Mouse (Mus musculus) lung, embryonic 14.5 days (tissue): ENCODE measurements around the gene Tut1. TPM values are rescaled to one million over a fixed set of nuclear protein-coding genes. Genes with fewer than 3 reads are reported as not detected.
A peak's percentile ranks its signal among the peaks of the same experiment; 100 is the strongest.

Experiments used
- ATAC-seq: fragments of 200-750 bp; cut with Nextera tagmentation; 2 replicates; pipeline ENCODE4 v1.8.0; 2017; ENCODE audit warnings: mild to moderate bottlenecking, moderate TSS enrichment, moderate library complexity; ENCODE audit not compliant: insufficient read depth
- DNase-seq: peaks from one replicate; pipeline ENCODE4 v3.0.0-alpha.2; 2015
- H3K27ac ChIP-seq: fragments of 300-500 bp; sonication (generic); 2 replicates; pipeline ENCODE4 v1.5.1; 2014; ENCODE audit warnings: low read depth, mild to moderate bottlenecking, moderate library complexity
- H3K27me3 ChIP-seq: fragments of 300-500 bp; sonication (generic); 2 replicates; pipeline ENCODE4 v1.6.1; 2014; ENCODE audit warnings: low read length, control low read depth; ENCODE audit not compliant: insufficient read depth
- H3K36me3 ChIP-seq: fragments of 300-500 bp; sonication (generic); 2 replicates; pipeline ENCODE4 v1.6.1; 2014; ENCODE audit warnings: control low read depth; ENCODE audit not compliant: insufficient read depth
- H3K4me1 ChIP-seq: fragments of 300-500 bp; sonication (generic); 2 replicates; pipeline ENCODE4 v1.6.1; 2014; ENCODE audit warnings: antibody characterized with exemption, control low read depth; ENCODE audit not compliant: insufficient read depth
- H3K4me2 ChIP-seq: fragments of 300-500 bp; sonication (generic); 2 replicates; pipeline ENCODE4 v1.6.1; 2014; ENCODE audit warnings: mild to moderate bottlenecking
- H3K4me3 ChIP-seq: fragments of 300-500 bp; sonication (generic); 2 replicates; pipeline ENCODE4 v1.5.1; 2014; ENCODE audit warnings: low read depth, low read length
- H3K9ac ChIP-seq: fragments of 300-500 bp; sonication (generic); 2 replicates; pipeline ENCODE4 v1.6.1; 2014
- H3K9me3 ChIP-seq: fragments of 300-500 bp; sonication (generic); 2 replicates; pipeline ENCODE4 v1.6.1; 2016; ENCODE audit warnings: low read depth, low read length, control low read depth
- CTCF ChIP-seq: IDR thresholded peaks from 2 replicates; pipeline ENCODE4 v1.5.1; 2016; ENCODE audit warnings: antibody characterized with exemption, low read depth
- WGBS: fragments of 180-500 bp; shearing (Covaris S2); extraction: QIAGEN DNeasy Blood & Tissue Kit; methylation state at CpG from one replicate; pipeline ENCODE4 v1.1.7; 2014; 5-methylcytosine and 5-hydroxymethylcytosine counted together
- polyA plus RNA-seq: library from polyadenylated mRNA; unstranded; fragments of >200 nt; fragmentation: Nextera tagmentation; extraction: Ambion mirVana; gene quantifications from 2 replicates; pipeline ENCODE4 v1.2.1, GENCODE M21; 2014

Tut1 gene
- polyA plus RNA-seq, 1 experiment from 2014 or later = 28.4 TPM

DNA sequence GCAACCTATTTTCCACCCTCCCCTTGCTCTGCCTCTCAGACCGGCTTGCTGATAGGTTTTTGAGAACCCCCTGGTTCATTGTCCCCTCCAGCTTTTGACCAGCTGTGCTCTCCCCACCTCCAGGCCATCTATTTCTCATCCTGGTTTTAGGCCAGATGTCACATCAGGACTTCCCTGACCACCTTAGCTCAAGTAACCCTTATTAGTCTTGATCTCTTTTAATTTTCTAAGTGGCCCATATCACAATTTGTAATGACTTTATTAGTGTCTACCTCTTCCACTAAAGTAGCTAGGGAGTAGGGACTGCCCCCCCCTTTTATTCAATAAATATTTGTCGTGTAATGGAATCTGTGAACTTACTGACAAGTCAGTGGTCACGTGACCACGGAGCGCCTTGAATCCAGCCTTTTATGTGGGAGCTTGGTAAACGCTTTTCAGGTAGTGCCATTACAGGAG, 32.8 kb upstream of the Tut1 start:
- no peak for TF ChIP-seq CTCF
- Histone ChIP-seq H3K4me2 (peak overlapping the region; percentile 89), H3K36me3 (peaks cover 29% of the 10 kb centered on the region), H3K27me3 (no peaks in the 10 kb centered on the region), H3K27ac (peak overlapping the region; percentile 89), H3K4me3 (peak overlapping the region; percentile 83), H3K9ac (peak overlapping the region; percentile 73), H3K4me1 (no peaks in the 10 kb centered on the region), H3K9me3 (no peaks in the 10 kb centered on the region)
- DNase-seq (peak; percentile 79), ATAC-seq (peak; percentile 0; the same call in 1 of the 2 replicates)
- under 1% methylated on average over 6 of the region's 6 CpGs for WGBS

DNA sequence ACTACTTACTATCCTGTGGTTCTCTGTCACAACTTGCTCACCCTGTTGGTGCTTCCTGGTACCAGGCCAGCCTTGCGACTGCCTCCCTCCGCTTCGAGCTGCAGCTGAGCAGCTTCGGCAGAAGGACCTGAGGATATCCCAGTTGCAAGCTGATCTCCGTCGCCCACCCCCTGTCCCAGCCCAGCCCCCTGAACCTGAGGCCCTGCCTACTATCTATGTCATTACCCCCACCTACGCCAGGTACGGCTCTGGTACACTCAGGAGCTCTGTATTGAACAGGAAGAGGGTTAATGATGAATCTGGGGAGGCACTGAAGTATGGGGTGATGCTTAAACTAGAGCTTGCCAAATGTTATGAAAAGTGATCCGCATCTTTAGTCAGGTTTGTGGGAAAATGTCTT, 31.9 kb upstream of the Tut1 start:
- H3K4me3 ChIP-seq = peak overlapping the region; percentile 83
- no peak for TF ChIP-seq CTCF

DNA sequence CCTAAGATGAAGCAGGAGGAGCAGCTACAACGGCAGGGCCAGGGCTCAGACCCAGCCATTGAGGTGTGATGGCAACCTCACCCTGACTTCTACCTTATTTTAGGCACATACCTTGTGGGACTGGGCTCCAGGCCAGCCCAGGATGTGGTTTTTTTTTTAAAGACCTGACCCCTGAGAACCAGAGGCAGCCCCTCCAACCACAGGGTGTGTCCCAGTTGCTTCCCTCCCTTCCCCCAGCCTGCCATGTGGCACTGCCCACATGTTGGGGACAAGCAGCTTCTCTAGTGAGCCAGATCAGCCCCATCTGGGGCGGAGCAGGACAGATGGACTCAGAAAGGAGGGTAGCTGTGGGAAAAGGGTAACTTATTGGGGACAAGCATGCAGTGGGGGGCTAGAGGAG, 26.9 kb upstream of the Tut1 start:
- Histone ChIP-seq H3K9me3 (no peaks in the 10 kb centered on the region), H3K4me2 (no peak overlapping the region), H3K27ac (no peak overlapping the region), H3K9ac (no peak overlapping the region), H3K27me3 (no peaks in the 10 kb centered on the region), H3K4me3 (no peak overlapping the region), H3K4me1 (no peaks in the 10 kb centered on the region), H3K36me3 (peaks cover 41% of the 10 kb centered on the region)
- TF ChIP-seq CTCF = no peak
- ATAC-seq (no peak), DNase-seq (no peak)
- 84% methylated on average over 2 of the region's 2 CpGs for WGBS

More for the DNA sequence above, 31.9 kb upstream of the Tut1 start:
- Histone ChIP-seq H3K27me3 (no peaks in the 10 kb centered on the region), H3K36me3 (peaks cover 29% of the 10 kb centered on the region), H3K4me2 (peak overlapping the region; percentile 89), H3K9ac (no peak overlapping the region; the same call in 1 of the 2 replicates), H3K9me3 (no peaks in the 10 kb centered on the region), H3K4me1 (no peaks in the 10 kb centered on the region), H3K27ac (no peak overlapping the region)
- 75% methylated on average over 9 of the region's 9 CpGs for WGBS
- ATAC-seq (no peak), DNase-seq (no peak)

DNA sequence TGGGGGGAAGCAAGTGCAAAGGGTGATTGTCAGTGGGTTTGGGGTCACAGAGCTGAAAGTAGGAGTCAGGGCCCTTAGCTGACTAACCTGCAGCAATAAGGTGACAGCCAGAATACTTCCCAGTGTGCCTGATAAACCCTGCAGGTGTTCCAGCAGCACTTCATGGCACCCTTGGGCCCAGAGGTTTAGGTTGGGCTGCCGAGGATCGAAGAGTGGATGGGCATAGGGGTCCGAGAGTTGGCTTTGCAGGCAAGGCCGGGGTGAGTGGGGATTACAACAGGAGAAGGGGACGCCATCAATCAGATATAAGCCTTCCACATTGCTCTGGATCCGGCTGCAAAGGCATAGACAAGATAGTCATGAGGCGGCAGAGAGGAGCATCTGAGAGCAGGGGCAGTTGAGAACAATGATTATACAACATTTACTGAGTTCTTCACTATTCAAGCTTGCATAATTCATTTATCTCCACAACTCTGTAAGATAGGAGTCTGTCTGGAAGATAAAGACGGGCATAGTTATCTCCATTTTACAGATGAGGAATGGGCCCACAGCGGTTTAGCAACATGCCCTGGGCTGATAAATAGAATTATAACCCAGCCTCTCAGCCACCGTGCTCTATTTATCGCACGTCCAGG, 25.6 kb upstream of the Tut1 start:
- no peak for TF ChIP-seq CTCF
- DNase-seq = no peak
- WGBS = 81% methylated on average over 12 of the region's 12 CpGs

DNA sequence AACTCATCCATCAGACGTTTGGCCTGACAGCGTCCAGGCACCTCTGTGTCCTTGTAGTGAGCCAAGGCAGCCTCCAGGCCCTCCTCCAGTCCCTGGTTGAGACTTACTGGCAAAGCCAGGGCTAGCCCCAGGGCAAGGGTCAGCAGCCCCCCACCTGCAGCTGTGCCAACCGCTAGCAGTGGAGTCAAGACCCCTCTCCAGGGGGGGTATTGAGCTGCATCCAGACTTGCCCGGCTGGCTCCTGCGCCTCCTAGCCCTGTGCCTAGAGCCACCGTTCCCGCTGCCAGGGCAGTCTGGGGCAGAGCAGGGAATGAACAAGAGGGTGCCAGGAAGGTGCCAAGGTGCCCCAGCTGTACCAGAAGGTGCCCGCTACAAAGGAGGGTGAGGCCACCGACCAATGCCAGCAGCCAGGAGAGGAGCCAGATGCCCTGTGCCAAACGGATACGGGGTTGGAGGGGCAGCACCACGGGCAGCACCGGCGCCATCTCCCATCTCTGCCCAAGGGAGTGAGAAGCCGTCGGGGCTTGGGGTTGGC, 24.9 kb upstream of the Tut1 start:
- ATAC-seq = peak; percentile 15; the same call in 1 of the 2 replicates
- Histone ChIP-seq H3K9me3 (no peaks in the 10 kb centered on the region), H3K9ac (peak overlapping the region; percentile 79), H3K27me3 (no peaks in the 10 kb centered on the region), H3K36me3 (peaks cover 41% of the 10 kb centered on the region), H3K4me3 (peak overlapping the region; percentile 82), H3K4me1 (no peaks in the 10 kb centered on the region), H3K27ac (peak overlapping the region; percentile 82), H3K4me2 (peak overlapping the region; percentile 82)
- WGBS = 23% methylated on average over 16 of the region's 16 CpGs
- TF ChIP-seq CTCF = no peak
- no peak for DNase-seq

More for the DNA sequence above, 25.6 kb upstream of the Tut1 start:
- Histone ChIP-seq H3K36me3 (peaks cover 41% of the 10 kb centered on the region), H3K27ac (no peak overlapping the region), H3K4me2 (no peak overlapping the region), H3K9me3 (no peaks in the 10 kb centered on the region), H3K4me3 (no peak overlapping the region), H3K27me3 (no peaks in the 10 kb centered on the region), H3K4me1 (no peaks in the 10 kb centered on the region), H3K9ac (no peak overlapping the region)
- ATAC-seq = no peak

DNA sequence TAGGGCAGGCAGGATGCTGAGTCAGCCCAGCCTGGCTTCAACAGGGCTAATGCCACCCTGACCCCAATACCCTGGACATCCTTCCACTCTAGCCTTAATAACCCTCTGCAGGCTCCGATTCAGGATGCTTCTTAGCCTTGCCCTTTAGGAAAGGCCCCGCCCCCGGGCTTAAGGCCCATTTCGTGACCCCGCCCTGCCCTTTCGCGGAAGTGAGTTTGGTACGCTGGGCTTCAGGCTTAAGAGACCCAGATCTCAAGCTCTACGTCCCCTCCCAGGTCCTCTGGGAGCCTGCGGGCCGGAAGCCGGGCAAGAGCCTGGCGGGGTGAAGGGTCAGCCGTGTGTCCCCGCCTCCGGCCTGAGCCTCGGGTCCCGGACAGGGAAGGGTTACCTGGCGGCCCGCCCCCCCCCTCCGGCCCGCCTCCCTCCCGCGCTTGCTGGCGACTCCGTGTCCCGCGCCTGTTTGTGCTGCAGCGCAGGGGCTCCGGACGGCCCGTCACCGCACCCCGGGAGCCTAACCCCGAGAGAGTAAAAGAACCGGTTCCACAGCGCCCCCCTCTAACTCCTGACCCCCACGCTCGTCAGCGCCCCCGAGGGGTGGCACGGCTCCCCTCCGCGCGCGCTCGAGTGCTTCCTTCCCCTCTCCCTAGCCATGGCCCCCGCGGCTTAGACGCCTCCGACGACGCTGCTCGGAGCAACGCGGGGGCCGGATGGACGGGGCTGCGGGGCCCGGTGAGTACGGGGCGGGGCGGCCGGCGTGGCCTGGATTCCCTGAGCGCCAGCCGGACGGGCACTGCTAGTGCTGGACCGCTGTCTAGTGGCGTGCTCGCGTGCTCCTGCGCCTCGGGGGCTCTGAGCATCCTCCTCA, 24.2 kb upstream of the Tut1 start, which contains the start of the genes Rom1 and Eml3:
TSS of gene Rom1 (minus strand) at position 133 of the 865 bp plus-strand sequence.
TSS of gene Eml3 (plus strand) at position 329 of the 865 bp plus-strand sequence.
- peak within 1 kb of the TSS; percentile 82 for H3K27ac ChIP-seq
- H3K36me3 ChIP-seq = peaks cover 48% of the 10 kb centered on the region
- H3K9ac ChIP-seq = peak within 1 kb of the TSS; percentile 79
- under 1% methylated on average over 72 of the region's 74 CpGs for WGBS
- peak; percentile 55 for TF ChIP-seq CTCF
- H3K9me3 ChIP-seq = no peaks in the 10 kb centered on the region
- H3K4me3 ChIP-seq = peak within 1 kb of the TSS; percentile 82
- ATAC-seq (peak; percentile 84), DNase-seq (peak; percentile 88)
- H3K4me1 ChIP-seq = no peaks in the 10 kb centered on the region
- H3K27me3 ChIP-seq = no peaks in the 10 kb centered on the region
- peak within 1 kb of the TSS; percentile 82 for H3K4me2 ChIP-seq
